Mouse (Mus musculus) spleen, adult 18-20 months (tissue): ENCODE measurements around the gene Naa60.
"Not testable (repeated sequence)": the region's sequence is repeated elsewhere in the genome, so short reads cannot be mapped to it uniquely, and the experiment has no call there.

Experiments used
- DNase-seq, 2 experiments: peaks; one replicate each; pipeline ENCODE4 v3.0.0; 2022; ENCODE audit warnings: mixed read lengths in 2 of 2

Gene Naa60

DNA sequence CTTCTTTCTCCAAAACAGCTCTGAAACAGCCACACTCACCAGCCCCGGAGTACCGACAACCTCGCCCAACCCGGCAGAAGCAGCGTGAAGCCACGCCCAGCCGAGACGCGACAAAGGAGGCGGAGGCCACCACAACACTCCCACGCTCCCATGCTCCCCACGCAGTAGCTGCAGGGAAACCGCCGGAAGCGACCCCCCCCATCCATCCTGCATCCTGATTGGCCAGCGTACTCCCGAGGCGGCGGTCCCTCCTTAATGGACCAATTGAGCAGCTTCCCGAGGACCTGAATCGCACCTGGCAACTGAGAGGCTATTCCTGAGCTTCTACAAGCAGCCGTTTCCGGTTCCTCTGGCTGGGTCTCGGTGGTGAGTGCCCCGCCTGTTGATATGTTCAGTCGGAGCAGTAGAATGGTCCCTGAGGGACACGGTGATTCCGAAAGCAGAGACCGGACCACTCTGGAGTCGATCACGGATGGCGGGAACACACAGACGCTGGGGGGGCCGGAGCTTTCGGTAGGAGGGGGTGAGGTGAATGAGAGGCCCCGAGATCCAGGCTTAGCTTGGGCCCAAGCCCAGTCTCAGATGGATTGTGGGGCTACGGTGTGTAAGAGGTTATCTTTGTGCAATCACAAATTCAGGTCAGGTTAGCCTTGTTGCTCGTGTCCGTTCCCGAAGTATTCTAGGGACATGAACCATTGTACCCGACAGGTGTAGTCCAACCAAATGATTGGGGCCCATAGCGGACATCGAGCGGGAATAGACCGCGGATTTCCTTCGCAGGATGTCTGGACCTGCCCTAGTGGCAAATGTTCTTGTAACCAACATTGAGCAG lies at the start of gene Naa60:
Naa60 (plus strand) TSS at position 160 of the 832 bp plus-strand sequence.
- DNase-seq, result peak; percentile 84 to 86

DNA sequence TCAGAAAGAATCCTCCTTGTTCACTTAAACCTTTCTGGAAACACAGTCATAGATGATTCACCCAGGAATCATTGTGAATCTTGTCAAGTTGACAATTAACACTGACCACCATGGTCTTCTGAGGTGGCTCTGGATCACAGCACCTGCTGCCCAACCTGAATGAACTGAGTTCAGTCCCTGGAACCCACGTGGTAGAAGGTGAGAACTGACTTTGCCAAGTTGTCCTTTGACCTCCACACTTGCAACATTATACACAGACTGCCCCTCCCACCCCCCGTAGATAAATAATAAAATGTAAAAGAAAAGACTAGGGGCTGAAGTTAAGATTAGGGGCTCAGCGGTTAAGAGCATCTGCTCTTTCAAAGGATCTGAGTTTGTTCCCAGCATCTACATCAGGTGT lies 44.2 kb upstream of the Naa60 start:
- DNase-seq, result no peak

DNA sequence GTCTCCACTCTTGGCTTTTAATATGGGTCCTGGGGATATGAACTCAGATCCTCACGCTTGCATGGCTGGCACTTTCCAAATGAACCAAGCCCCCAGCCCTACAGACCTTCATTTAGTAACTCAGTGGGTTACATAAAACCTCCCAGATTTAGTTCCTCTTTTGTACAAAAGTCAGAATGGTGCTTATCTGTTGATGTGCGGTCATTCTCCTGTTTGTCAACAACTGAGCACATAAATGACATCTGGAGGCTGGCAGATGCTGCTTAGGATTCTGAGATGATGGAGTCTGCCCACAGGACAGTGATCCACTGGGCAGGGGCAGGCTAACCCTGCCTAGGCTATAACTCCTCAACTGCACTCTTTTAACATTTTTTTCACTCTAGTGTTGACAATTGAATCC lies 42.4 kb upstream of the Naa60 start:
- DNase-seq, result no peak

DNA sequence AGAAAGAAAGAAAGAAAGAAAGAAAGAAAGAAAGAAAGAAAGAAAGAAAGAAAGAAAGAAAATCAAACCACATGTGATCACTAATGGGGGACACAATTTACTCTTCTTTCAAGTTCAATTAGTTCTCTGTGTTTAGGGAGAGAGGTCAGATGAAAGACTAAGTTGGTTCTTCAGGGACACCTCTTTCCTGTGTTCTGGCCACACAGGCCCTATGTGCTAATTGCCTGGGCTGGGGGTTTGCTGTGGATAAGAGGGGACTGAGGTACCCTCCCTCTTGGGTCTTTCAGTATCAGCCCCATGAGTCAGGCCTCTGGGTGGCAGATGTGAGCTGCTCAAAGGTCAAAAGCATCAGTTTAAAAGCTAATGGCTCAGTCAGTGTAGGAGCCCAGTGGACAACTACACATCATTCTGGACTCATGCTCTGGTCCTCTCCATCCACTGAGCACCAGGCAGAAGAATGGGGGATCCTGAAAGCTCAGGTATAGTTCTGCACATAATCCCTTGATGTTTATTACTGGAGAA lies 41.5 kb upstream of the Naa60 start, which contains the start of gene Olfr15:
Olfr15 (plus strand) TSS at position 291 of the 522 bp plus-strand sequence.
- DNase-seq, result no peak

DNA sequence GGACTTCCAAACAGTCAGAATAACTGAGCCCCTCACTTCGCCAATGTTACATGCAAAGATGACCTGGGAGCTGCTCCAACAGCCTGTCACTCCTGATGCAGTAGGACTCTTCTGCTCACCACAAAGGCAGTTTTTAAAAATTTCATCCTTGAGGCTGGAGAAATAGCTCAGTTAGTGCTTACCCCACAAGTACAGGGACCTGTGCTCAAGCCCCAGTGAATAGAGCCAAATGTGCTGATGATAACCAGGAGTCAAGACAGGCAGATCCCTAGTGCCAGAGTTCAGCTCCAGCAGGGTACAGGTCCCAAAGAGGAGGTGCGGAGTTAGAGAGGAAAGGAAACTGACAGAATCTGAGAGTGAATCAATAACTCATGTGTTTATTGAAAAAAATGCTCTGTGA lies 36.7 kb upstream of the Naa60 start:
- no peak for DNase-seq

DNA sequence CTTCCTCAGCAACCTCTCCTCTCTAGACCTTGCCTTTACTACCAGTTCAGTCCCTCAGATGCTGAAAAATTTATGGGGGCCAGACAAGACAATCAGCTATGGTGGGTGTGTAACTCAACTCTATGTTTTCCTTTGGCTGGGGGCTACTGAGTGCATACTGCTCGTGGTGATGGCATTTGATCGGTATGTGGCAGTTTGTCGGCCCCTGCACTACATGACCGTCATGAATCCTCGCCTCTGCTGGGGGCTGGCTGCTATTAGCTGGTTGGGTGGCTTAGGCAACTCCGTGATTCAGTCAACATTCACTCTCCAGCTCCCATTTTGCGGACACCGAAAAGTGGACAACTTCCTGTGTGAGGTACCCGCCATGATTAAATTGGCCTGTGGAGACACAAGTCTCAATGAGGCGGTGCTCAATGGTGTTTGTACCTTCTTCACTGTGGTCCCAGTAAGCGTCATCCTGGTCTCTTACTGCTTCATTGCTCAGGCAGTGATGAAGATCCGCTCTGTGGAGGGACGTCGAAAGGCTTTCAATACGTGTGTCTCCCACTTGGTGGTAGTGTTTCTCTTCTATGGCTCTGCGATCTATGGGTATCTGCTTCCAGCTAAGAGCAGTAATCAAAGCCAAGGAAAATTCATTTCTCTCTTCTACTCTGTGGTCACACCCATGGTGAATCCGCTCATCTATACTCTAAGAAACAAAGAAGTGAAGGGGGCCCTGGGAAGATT lies 32.9 kb upstream of the Naa60 start:
- no peak for DNase-seq

DNA sequence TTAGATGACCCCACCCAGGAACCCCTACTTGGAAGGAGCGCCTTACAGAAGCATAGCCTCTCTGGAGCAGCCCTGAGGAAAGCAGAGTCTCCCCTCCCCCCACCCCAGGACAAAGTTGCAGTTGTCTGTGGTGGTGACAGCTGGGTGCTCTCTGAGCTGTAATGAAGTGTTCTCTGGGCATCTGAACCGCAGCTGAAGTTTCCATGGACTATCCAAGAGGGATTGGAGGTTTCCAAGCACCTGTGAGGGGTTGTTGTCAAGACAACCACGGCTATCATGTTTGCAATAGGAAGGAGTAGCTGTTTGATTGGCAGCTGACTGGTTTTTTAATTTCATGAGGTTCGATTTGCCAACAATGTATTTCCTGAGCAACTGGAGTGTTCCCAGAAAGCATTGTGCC lies 29.2 kb upstream of the Naa60 start:
- DNase-seq, result no peak

DNA sequence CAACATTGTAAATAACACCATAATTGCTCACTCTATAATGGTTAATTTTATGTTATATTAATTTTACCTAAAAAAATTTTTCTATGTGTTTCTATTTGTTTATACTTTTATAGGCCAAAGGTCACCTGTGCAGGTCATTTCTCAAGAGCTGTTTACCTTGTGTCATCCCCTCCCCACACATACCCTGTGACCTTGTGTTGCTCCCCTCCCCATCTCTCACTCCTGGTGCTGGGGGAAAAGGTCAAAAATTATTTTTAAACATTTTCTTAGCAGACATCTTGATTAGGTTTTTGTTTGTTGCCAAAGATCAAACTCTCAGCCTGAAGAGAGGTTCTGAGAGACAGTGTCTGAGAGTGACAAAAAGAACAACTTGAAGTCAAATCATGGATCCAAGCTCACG lies 28.4 kb upstream of the Naa60 start:
- no peak for DNase-seq

DNA sequence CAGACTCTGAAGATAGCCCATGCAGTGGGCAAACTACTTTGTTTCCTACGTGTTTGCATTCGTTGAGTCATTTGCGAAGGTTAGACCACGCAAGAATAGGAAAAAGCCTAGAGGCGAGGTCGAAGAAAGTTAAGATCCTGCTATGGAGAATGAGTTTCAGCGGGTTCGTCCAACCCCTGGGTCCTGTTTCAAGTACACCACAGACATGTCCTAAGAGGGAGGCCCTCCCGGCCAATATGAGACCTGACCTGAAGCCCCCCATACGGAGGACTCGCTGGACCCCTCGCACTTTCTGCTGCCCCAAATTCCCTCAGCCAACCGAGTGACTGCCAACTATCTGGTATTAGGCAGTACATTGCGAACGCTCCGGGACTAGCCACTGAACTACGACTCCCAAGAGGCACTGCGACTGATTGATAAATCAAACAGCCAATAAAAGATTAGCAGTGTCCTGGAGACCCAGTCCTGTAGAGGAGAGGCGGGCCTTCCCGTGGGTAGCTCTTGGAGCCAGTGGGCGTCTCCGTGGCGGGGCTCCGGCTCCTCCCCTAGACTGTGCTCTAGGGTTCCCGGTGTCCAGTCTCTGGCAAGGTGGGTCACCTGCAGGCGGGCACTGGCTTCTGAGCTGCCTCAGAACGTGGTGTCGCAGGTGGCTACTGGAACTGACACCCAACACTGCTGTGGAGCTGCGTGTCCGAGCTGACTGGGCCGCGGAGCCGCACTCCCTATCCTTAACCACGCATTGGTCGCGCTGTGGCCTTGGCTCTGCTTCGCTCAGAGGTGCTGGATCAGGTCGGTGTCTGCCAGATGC lies 25.3 kb upstream of the Naa60 start, which contains the start of gene Zfp174:
Zfp174 (plus strand) TSS at position 558 of the 808 bp plus-strand sequence.
- DNase-seq, result peak; percentile 85 to 88

DNA sequence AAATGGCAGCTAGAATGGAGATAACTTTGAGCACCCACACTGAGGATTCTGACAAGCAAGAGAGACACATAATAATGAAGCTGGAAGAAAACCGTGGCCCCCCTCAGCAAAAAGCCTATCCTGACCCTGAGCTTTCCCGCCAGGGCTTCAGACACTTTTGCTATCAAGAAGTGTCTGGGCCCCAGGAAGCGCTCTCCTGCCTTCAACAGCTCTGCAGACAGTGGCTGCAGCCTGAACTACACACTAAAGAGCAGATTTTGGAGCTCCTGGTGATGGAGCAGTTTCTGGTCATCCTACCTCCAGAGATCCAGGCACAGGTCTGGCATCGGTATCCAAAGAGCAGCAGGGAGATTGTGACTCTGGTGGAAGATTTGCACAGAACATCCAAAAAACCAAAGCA lies 24.3 kb upstream of the Naa60 start:
- DNase-seq, result no peak

DNA sequence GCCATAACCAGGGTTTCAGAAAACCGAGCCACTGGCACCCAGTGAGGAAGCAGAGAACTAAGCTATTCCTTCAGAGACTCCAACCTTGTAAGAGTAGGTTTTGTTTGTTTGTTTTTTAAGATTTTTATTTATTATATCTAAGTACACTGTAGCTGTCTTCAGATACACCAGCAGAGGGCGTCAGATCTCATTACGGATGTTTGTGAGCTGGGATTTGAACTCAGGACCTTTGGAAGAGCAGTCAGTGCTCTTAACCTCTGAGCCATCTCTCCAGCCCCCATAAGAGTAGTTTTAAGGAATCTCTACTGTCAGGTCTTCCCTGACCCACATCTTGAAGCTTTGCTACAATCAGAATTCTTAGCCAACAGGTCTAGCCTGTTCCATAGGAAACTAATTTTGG lies 23.8 kb upstream of the Naa60 start:
- no peak for DNase-seq

DNA sequence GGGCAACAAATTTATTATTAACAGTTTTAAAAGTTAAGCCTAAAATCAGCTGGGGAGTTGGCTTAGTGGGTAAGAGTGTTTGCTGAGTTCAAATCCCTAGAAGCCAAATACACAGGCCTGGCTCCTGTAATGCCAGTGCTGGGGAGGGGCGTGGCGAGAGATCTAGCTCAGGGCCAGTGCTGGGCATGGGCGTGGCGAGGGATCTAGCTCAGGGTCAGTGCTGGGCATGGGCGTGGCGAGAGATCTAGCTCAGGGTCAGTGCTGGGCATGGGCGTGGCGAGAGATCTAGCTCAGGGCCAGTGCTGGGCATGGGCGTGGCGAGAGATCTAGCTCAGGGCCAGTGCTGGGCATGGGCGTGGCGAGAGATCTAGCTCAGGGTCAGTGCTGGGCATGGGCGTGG lies 20.9 kb upstream of the Naa60 start:
- not testable (repeated sequence) for DNase-seq

DNA sequence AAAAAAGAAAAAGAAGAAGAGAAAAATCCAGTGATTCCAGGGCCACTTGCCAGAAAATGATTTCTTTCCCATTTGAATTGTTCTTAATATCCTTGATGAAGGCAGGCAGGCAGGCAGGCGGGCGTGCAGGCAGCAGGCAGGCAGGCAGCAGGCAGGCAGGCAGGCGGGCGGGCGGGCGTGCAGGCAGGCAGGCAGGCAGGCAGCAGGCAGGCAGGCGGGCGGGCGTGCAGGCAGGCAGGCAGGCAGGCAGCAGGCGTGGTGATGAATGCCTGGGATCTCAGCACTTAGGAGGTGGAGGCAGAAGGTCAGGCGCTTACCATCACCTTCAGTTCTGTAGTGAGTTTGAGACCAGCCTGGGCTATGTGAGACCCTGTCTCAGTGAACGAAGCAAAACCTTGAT lies 19.6 kb upstream of the Naa60 start:
- DNase-seq, result no peak

DNA sequence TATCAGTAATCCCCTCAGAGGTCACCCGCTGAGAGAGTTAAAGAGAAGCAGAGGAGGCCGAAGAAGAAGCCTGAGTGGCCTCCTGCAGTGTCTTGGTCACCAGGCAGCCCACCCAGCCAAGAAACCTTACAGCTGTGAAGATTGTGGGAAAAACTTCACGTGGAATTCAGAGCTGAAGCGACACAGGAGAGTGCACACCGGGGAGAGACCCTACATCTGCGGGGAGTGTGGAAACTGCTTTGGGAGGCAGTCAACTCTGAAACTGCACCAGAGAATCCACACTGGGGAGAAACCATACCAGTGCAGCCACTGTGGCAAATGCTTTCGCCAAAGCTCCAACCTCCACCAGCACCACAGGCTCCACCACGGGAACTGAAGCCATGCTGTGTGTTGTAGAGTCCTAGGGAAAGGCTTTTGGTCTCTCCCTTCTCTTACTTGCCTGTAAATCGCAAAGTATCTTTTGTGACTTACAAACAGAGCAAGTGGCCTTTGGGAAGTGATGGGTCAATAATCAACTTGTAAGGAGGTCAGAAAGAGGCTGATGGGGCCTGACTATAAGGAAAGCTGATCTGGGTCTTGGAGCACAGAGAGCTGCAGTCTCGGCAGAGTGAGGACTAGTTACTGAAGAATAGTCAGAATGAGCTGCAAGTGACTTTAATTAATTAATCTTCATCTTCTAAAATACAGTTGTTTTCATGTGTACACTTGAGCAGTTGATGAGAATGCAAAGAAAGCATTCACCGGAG lies 17.6 kb upstream of the Naa60 start:
- DNase-seq, result no peak

DNA sequence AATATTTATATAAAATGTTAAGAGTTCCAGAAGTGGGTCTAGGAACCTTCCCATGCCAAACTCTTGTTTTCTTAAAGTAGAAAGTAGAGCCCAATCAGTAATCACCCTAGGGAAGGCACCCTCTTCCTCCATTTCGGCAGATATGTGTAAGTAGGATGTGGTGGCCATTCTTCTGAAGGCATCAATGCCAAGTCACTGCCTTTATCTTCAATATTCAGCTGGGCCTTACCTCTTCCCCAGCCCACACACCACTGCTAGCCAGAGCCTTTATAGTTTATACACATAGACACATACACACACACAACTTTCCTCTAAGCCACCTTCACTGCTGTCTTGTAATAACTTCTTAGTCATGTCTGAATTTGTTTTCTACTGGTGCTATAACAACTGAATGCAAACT lies 16.4 kb upstream of the Naa60 start:
- DNase-seq, result no peak

DNA sequence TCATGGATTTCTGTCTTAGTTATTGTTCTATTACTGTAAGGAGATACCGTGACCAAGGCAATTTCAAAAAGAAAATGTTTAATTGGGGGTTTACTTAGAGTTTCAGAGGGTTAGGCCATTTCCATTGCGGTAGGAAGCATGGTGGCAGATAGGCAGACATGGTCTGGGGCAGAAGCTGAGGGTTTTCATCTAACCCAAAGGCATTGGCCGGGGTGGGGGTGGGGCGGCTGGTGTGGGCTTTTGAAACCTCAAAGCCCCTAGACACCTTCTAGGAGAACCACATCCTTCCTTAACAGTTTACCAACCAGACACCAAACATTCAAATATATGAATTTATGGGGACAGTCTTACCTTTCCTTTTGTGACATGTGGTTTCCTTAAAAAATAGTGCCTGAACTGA lies 12.9 kb upstream of the Naa60 start:
- DNase-seq, result no peak

DNA sequence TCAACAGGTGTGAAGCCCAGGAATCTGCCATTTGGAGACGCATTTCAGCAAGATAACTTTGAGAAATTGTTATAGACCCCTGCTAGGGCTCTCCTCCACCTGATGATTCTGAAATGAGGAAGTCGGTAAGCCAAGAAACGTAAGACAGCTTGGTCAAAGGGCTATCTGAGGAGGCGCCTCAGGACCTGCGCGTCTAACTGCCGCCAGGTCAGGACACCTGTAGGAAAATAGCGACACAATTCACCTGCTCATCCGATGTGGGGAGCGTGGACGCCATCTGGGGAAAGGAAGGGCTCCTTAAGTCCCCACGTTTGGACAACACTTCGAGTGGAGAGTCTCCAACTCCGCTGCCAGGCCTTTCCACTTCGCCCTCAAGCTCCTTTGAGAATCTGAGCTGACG lies 360 bp upstream of the Naa60 start:
- no peak for DNase-seq

DNA sequence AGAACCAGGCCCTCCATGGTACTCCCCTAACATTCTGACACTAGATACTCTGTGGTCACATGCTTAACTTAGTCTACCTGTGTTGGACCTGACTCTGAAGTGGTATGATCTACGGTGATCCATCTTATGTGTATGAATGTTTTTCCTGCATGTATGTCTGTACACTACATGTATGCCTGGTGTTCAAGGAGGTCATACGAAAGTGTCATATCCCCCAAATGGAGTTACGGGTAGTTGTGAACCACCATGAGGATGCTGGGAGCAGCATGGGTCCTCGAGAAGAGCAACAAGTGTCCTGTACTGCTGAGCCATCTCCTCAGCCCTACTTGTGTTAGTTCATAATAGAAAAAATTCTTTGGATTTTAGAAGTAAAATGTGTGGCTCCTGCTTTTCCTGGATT lies 4.2 kb downstream of the Naa60 start:
- no peak for DNase-seq

DNA sequence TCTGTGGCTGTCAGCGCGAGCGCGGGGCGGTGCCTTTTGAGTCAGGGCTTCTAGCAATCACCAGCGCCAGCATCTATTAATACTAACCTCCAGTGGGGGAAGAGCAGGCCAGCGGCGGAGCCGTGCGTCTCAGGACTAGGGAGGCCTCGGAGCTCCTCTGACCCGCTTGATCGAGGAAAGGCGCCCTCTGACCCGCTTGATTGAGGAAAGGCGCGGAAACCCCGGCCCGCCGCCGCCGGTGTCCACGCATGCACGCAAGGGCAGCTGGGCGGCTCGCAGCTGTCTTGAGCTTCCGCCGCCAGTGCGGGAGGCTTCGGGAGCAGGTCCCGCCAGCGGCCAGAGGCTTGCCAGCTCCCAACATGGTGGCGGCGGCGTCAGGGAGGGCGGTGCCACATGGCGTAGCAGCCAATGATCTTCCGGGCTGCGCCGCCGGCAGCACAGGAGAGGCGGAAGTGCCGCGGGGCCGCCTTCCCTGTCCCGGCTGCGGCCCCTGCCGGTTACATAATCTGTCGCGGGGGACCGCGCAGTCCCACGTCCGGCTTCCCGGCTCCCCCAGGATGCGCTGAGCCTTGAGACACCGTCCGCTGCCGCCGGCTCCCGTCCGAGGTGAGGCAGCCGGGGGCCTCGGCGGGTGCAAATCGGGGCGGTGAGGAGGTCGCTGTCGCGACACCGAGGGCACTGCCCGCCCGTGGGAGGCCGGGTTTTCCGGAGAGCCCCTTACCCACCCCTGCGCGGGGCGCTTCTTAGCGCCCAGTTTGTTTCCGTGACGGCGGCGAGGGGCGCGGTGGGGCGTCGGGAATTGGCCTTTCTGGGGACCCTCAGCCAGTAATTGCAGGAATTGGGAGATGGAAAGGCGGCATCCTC lies 12.3 kb downstream of the Naa60 start, which contains the start of the genes Zfp597 and Gm20695:
Zfp597 (minus strand) TSS at position 361 of the 864 bp plus-strand sequence.
Gm20695 (plus strand) TSS at position 448 of the 864 bp plus-strand sequence.
- DNase-seq, result peak; percentile 90 to 93

DNA sequence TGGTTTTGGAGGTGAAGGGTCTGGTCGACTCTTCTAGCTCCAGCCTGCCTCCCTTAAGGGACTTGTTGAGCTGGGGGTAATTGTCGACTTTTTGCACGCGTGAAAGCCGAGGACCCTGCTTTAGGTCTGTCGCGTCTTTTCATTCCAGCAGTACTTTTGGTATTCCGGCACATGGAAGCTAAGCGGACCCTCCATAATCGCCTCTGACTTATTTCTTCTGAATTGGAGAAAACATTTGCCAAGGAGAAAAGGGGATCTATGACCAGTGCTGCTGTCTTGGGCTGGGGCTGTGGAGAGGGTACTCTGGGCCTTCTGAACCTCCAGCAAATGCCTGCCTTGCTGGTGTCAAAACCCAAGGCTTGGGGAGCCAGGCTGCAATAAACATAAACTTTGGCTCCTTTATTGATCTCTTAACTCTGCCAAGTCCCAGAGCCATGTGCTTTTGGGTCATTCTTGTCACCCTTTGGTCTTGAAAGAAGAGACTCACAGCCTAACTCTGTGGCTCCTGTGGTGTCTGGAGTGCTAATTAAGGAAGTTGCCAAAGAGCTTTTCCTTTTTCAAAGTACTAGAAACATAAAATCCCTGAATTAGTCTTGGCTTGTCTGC lies 13.0 kb downstream of the Naa60 start:
- no peak for DNase-seq
